Mouse (Mus musculus) liver, embryonic 13.5 days (tissue): Measurements from ENCODE around the gene Ppm1a. TPM values are rescaled to one million over a fixed set of nuclear protein-coding genes. Genes with fewer than 3 reads are reported as not detected.

Experiments
- ATAC-seq: fragments of 200-750 bp; cut with Nextera tagmentation; 2 replicates; pipeline ENCODE4 v1.8.0; 2017; ENCODE audit warnings: low read depth, mild to moderate bottlenecking, moderate number of reproducible peaks, moderate library complexity
- DNase-seq: peaks from one replicate; pipeline ENCODE4 v3.0.0; 2022
- H3K27ac ChIP-seq: fragments of 300-500 bp; sonication (generic); 2 replicates; pipeline ENCODE4 v1.5.1; 2015; ENCODE audit warnings: moderate library complexity, mild to moderate bottlenecking, inconsistent platforms
- H3K27me3 ChIP-seq: fragments of 300-500 bp; sonication (generic); 2 replicates; pipeline ENCODE4 v1.6.1; 2015; ENCODE audit warnings: mild to moderate bottlenecking, inconsistent platforms
- H3K36me3 ChIP-seq: fragments of 300-500 bp; sonication (generic); 2 replicates; pipeline ENCODE4 v1.6.1; 2015; ENCODE audit warnings: mild to moderate bottlenecking, inconsistent platforms
- H3K4me1 ChIP-seq: fragments of 300-500 bp; sonication (generic); replicated peaks from 2 replicates; pipeline ENCODE4 v1.6.1; 2015; ENCODE audit warnings: inconsistent platforms
- H3K4me2 ChIP-seq: fragments of 300-500 bp; sonication (generic); 2 replicates; pipeline ENCODE4 v1.6.1; 2015; ENCODE audit warnings: inconsistent platforms, mild to moderate bottlenecking, moderate library complexity
- H3K4me3 ChIP-seq: fragments of 300-500 bp; sonication (generic); replicated peaks from 2 replicates; pipeline ENCODE4 v1.5.1; 2015; ENCODE audit warnings: mild to moderate bottlenecking, inconsistent platforms
- H3K9ac ChIP-seq: fragments of 300-500 bp; sonication (generic); 2 replicates; pipeline ENCODE4 v1.6.1; 2015; ENCODE audit warnings: mild to moderate bottlenecking, inconsistent platforms
- H3K9me3 ChIP-seq: fragments of 300-500 bp; sonication (generic); replicated peaks from 2 replicates; pipeline ENCODE4 v1.6.1; 2016; ENCODE audit warnings: inconsistent platforms
- WGBS: fragments of 180-500 bp; shearing (Covaris S2); methylation state at CpG from one replicate; pipeline ENCODE4 v1.1.7; 2015; ENCODE audit not compliant: insufficient replicate concordance; 5-methylcytosine and 5-hydroxymethylcytosine counted together
- polyA plus RNA-seq: library from polyadenylated mRNA; unstranded; fragments of >200 nt; fragmentation: Nextera tagmentation; extraction: Ambion mirVana; gene quantifications from 2 replicates; pipeline ENCODE4 v1.2.1, GENCODE M21; 2015

Ppm1a gene
- 25.6 and 25.8 TPM in 2 replicates for polyA plus RNA-seq

- ATAC-seq (no peak), DNase-seq (no peak)
- Histone ChIP-seq H3K27me3 (no peaks in the 10 kb centered on the region), H3K9ac (no peak within 1 kb of the TSS), H3K4me1 (peaks cover 22% of the 10 kb centered on the region), H3K36me3 (no peaks in the 10 kb centered on the region), H3K4me2 (no peak within 1 kb of the TSS), H3K9me3 (no peaks in the 10 kb centered on the region), H3K4me3 (no peak within 1 kb of the TSS), H3K27ac (no peak within 1 kb of the TSS)
- WGBS = 24% methylated on average over 4 of the region's 4 CpGs
Measured at GRCm38 (mm10) chr12:72757086-72757485, at the start of gene Ppm1a. Ppm1a (plus strand) TSS chr12:72757455.

- WGBS = 82% methylated on average over 3 of the region's 3 CpGs
- ATAC-seq = no peak
- H3K36me3 ChIP-seq = no peaks in the 10 kb centered on the region
- H3K9me3 ChIP-seq = no peaks in the 10 kb centered on the region
- H3K9ac ChIP-seq = no peak overlapping the region
- no peak overlapping the region for H3K27ac ChIP-seq
- H3K4me3 ChIP-seq = no peak overlapping the region
- DNase-seq = no peak
- H3K4me2 ChIP-seq = no peak overlapping the region
- no peaks in the 10 kb centered on the region for H3K27me3 ChIP-seq
- no peaks in the 10 kb centered on the region for H3K4me1 ChIP-seq
Measured at GRCm38 (mm10) chr12:72709981-72710380, 47.3 kb upstream of the Ppm1a start.

- no peaks in the 10 kb centered on the region for H3K27me3 ChIP-seq
- no peaks in the 10 kb centered on the region for H3K9me3 ChIP-seq
- no peaks in the 10 kb centered on the region for H3K36me3 ChIP-seq
- no peak overlapping the region for H3K4me3 ChIP-seq
- no peak overlapping the region for H3K27ac ChIP-seq
- 70% methylated on average over 2 of the region's 2 CpGs for WGBS
- H3K4me1 ChIP-seq = no peaks in the 10 kb centered on the region
- no peak for DNase-seq
- no peak overlapping the region for H3K4me2 ChIP-seq
- ATAC-seq = no peak
- H3K9ac ChIP-seq = no peak overlapping the region
Measured at GRCm38 (mm10) chr12:72714896-72715295, 42.4 kb upstream of the Ppm1a start.

- Histone ChIP-seq H3K36me3 (no peaks in the 10 kb centered on the region), H3K4me1 (no peaks in the 10 kb centered on the region), H3K27ac (no peak overlapping the region), H3K9me3 (no peaks in the 10 kb centered on the region), H3K9ac (no peak overlapping the region), H3K4me2 (no peak overlapping the region), H3K4me3 (no peak overlapping the region), H3K27me3 (no peaks in the 10 kb centered on the region)
- DNase-seq (no peak), ATAC-seq (no peak)
- 89% methylated on average over 9 of the region's 9 CpGs for WGBS
Measured at GRCm38 (mm10) chr12:72715846-72716245, 41.4 kb upstream of the Ppm1a start.

- no peak for ATAC-seq
Measured at GRCm38 (mm10) chr12:72719046-72719445, 38.2 kb upstream of the Ppm1a start.

GRCm38 (mm10) chr12:72719452-72720087, 37.7 kb upstream of the Ppm1a start:
- no peak overlapping the region for H3K4me3 ChIP-seq
- no peak overlapping the region for H3K9ac ChIP-seq
- 65% methylated on average over 11 of the region's 11 CpGs for WGBS
- DNase-seq (no peak), ATAC-seq (no peak)
- H3K4me1 ChIP-seq = no peaks in the 10 kb centered on the region
- no peak overlapping the region for H3K4me2 ChIP-seq
- H3K27ac ChIP-seq = no peak overlapping the region
- no peaks in the 10 kb centered on the region for H3K27me3 ChIP-seq
- no peaks in the 10 kb centered on the region for H3K36me3 ChIP-seq
- H3K9me3 ChIP-seq = no peaks in the 10 kb centered on the region

More at GRCm38 (mm10) chr12:72719046-72719445, 38.2 kb upstream of the Ppm1a start:
- no peak overlapping the region for H3K4me2 ChIP-seq
- no peaks in the 10 kb centered on the region for H3K9me3 ChIP-seq
- no peak overlapping the region for H3K27ac ChIP-seq
- no peak overlapping the region for H3K9ac ChIP-seq
- H3K36me3 ChIP-seq = no peaks in the 10 kb centered on the region
- no peak for DNase-seq
- H3K4me1 ChIP-seq = no peaks in the 10 kb centered on the region
- no peaks in the 10 kb centered on the region for H3K27me3 ChIP-seq
- H3K4me3 ChIP-seq = no peak overlapping the region
- 59% methylated on average over 2 of the region's 2 CpGs for WGBS

- Histone ChIP-seq H3K36me3 (no peaks in the 10 kb centered on the region), H3K4me1 (no peaks in the 10 kb centered on the region), H3K9me3 (no peaks in the 10 kb centered on the region), H3K4me3 (no peak overlapping the region), H3K27ac (no peak overlapping the region), H3K27me3 (no peaks in the 10 kb centered on the region), H3K9ac (no peak overlapping the region), H3K4me2 (no peak overlapping the region)
- WGBS = 53% methylated on average over 5 of the region's 5 CpGs
- no peak for ATAC-seq
- no peak for DNase-seq
Measured at GRCm38 (mm10) chr12:72721710-72722109, 35.5 kb upstream of the Ppm1a start.

- DNase-seq (no peak), ATAC-seq (no peak)
- H3K4me2 ChIP-seq = no peak overlapping the region
- no peaks in the 10 kb centered on the region for H3K36me3 ChIP-seq
- no peaks in the 10 kb centered on the region for H3K27me3 ChIP-seq
- WGBS = 47% methylated on average over 3 of the region's 3 CpGs
- no peaks in the 10 kb centered on the region for H3K9me3 ChIP-seq
- no peak overlapping the region for H3K4me3 ChIP-seq
- H3K27ac ChIP-seq = no peak overlapping the region
- no peak overlapping the region for H3K9ac ChIP-seq
- H3K4me1 ChIP-seq = no peaks in the 10 kb centered on the region
Measured at GRCm38 (mm10) chr12:72723965-72724364, 33.3 kb upstream of the Ppm1a start.

- H3K36me3 ChIP-seq = no peaks in the 10 kb centered on the region
- H3K9me3 ChIP-seq = no peaks in the 10 kb centered on the region
- no peak overlapping the region for H3K9ac ChIP-seq
- no peak for ATAC-seq
- H3K27ac ChIP-seq = no peak overlapping the region
- H3K27me3 ChIP-seq = no peaks in the 10 kb centered on the region
- DNase-seq = no peak
- whole genome bisulfite sequencing = 65% methylated on average over 8 of the region's 8 CpGs
- no peaks in the 10 kb centered on the region for H3K4me1 ChIP-seq
- no peak overlapping the region for H3K4me2 ChIP-seq
- no peak overlapping the region for H3K4me3 ChIP-seq
Measured at GRCm38 (mm10) chr12:72727021-72727420, 30.2 kb upstream of the Ppm1a start.

- Histone ChIP-seq H3K4me3 (no peak overlapping the region), H3K9ac (no peak overlapping the region), H3K4me1 (no peaks in the 10 kb centered on the region), H3K9me3 (no peaks in the 10 kb centered on the region), H3K4me2 (no peak overlapping the region), H3K27ac (no peak overlapping the region), H3K36me3 (no peaks in the 10 kb centered on the region), H3K27me3 (no peaks in the 10 kb centered on the region)
- 67% methylated on average over 5 of the region's 5 CpGs for WGBS
- DNase-seq (no peak), ATAC-seq (no peak)
Measured at GRCm38 (mm10) chr12:72727611-72728010, 29.6 kb upstream of the Ppm1a start.

- no peaks in the 10 kb centered on the region for H3K4me1 ChIP-seq
- no peaks in the 10 kb centered on the region for H3K27me3 ChIP-seq
- H3K9ac ChIP-seq = no peak overlapping the region
- H3K4me2 ChIP-seq = no peak overlapping the region
- H3K27ac ChIP-seq = no peak overlapping the region
- no peak overlapping the region for H3K4me3 ChIP-seq
- 55% methylated on average over 2 of the region's 2 CpGs for WGBS
- H3K36me3 ChIP-seq = no peaks in the 10 kb centered on the region
- ATAC-seq (no peak), DNase-seq (no peak)
- H3K9me3 ChIP-seq = no peaks in the 10 kb centered on the region
Measured at GRCm38 (mm10) chr12:72734112-72734511, 23.1 kb upstream of the Ppm1a start.

GRCm38 (mm10) chr12:72741176-72741575, 16.1 kb upstream of the Ppm1a start:
- WGBS = 67% methylated on average over 6 of the region's 6 CpGs
- H3K9me3 ChIP-seq = no peaks in the 10 kb centered on the region
- ATAC-seq = no peak

More at GRCm38 (mm10) chr12:72741176-72741575, 16.1 kb upstream of the Ppm1a start:
- Histone ChIP-seq H3K36me3 (no peaks in the 10 kb centered on the region), H3K4me3 (no peak overlapping the region), H3K9ac (no peak overlapping the region), H3K27ac (no peak overlapping the region), H3K4me2 (no peak overlapping the region), H3K4me1 (peaks cover 10% of the 10 kb centered on the region; the same call in 1 of the 2 replicates), H3K27me3 (no peaks in the 10 kb centered on the region)
- no peak for DNase-seq
